Mouse (Mus musculus): ENCODE results near the gene Tmem63b. TPM values are rescaled to one million over a fixed set of nuclear protein-coding genes. Genes with fewer than 3 reads are reported as not detected.
A peak's percentile ranks its signal among the peaks of the same experiment; 100 is the strongest.

Tmem63b gene
- total RNA-seq (2014; rRNA removed), result 198 and 228 TPM in 2 replicates
- polyA plus RNA-seq (2015; fragmentation: Nextera tagmentation; extraction: Ambion mirVana), result 109 and 131 TPM in 2 replicates

GRCm38 (mm10) chr17:45686716-45687115 lies at the start of gene Tmem63b:
Gene Tmem63b (minus strand): TSS chr17:45686905.
- H3K27me3 ChIP-seq (ENCODE audit: insufficient read depth, low read length), result no peaks in the 10 kb centered on the region
- no peaks in the 10 kb centered on the region for H3K36me3 ChIP-seq (ENCODE audit: insufficient read depth)
- H3K9me3 ChIP-seq (ENCODE audit: low read length), result no peaks in the 10 kb centered on the region
- peak within 1 kb of the TSS; percentile 78 for H3K4me3 ChIP-seq (ENCODE audit: low read depth, low read length)
- H3K9ac ChIP-seq, result peak within 1 kb of the TSS; percentile 89
- TF ChIP-seq CTCF (IDR thresholded peaks at IDR 0.05; ENCODE audit: low read depth), result no peak
- peak within 1 kb of the TSS; percentile 84 for H3K27ac ChIP-seq (ENCODE audit: low read depth, low read length)
- peak within 1 kb of the TSS; percentile 83 for H3K4me2 ChIP-seq (ENCODE audit: low read depth)
- peaks cover 11% of the 10 kb centered on the region; the same call in 1 of the 2 replicates for H3K4me1 ChIP-seq (ENCODE audit: insufficient read depth)
- peak; percentile 9; the same call in 1 of the 2 replicates for ATAC-seq
- 5% methylated on average over 12 of the region's 12 CpGs for WGBS
- no peak for DNase-seq

DNA sequence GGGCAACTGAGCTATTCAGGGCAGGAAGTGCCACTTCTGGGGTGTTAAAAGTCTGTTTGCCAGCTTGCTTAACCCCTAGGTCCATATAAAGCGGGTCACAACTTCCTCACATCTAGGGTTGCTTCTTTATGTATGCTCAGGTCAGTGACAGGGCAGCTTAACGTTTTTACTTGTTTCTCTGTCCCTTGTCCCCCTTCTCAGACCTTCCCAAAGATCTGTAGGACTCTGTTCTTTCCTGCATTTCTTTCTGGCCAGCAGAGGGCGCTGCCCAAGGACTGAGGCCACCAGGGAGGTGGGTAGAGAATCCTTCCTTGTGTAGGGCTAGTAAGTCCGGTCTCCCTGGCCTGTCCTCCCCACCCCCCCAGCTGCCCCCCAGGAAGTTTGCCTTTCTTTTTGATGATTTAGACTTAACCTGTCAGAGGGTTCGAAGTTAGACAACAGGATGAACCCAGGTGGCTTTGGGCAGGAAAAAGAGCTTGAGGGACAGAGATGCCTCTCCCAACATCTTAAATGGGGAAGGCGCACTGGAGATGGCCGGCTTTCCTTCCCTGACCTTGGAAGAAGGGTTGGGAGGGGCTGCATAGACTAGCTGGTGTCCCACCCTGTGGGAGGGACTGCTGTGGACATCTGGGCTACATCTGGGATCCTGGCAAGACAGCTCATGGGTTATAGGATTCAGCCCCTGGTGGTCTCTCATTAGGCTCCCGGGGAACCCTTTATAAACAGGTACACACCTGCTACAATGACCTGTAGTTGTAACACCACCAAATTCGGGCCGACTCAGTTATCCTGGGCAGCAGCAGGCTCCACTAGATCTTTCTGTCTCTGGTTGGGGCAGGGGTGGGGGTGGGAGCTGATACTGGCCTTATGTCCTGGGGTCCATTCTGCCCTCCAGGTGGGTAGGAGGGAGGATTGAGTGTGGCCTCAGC lies 48.9 kb upstream of the Tmem63b start:
- H3K4me1 ChIP-seq (ENCODE audit: insufficient read depth), result peaks cover 28% of the 10 kb centered on the region
- 5% methylated on average over 10 of the region's 10 CpGs for WGBS
- H3K9me3 ChIP-seq (ENCODE audit: low read length), result no peaks in the 10 kb centered on the region
- DNase-seq (peak; percentile 90), ATAC-seq (peak; percentile 36)
- peak overlapping the region; percentile 78 for H3K4me2 ChIP-seq (ENCODE audit: low read depth)
- H3K9ac ChIP-seq, result peak overlapping the region; percentile 75
- H3K4me3 ChIP-seq (ENCODE audit: low read depth, low read length), result peak overlapping the region; percentile 53
- H3K27me3 ChIP-seq (ENCODE audit: insufficient read depth, low read length), result no peaks in the 10 kb centered on the region
- H3K27ac ChIP-seq (ENCODE audit: low read depth, low read length), result peak overlapping the region; percentile 87
- TF ChIP-seq CTCF (IDR thresholded peaks at IDR 0.05; ENCODE audit: low read depth), result peak; percentile 92
- no peaks in the 10 kb centered on the region for H3K36me3 ChIP-seq (ENCODE audit: insufficient read depth)

GRCm38 (mm10) chr17:45734881-45735280 lies 48.2 kb upstream of the Tmem63b start:
- DNase-seq, result no peak
- H3K27ac ChIP-seq (ENCODE audit: low read depth, low read length), result no peak overlapping the region
- H3K27me3 ChIP-seq (ENCODE audit: insufficient read depth, low read length), result no peaks in the 10 kb centered on the region
- no peaks in the 10 kb centered on the region for H3K36me3 ChIP-seq (ENCODE audit: insufficient read depth)
- 57% methylated on average over 4 of the region's 4 CpGs for WGBS
- H3K4me3 ChIP-seq (ENCODE audit: low read depth, low read length), result no peak overlapping the region
- no peak for TF ChIP-seq CTCF (IDR thresholded peaks at IDR 0.05; ENCODE audit: low read depth)
- no peak overlapping the region for H3K4me2 ChIP-seq (ENCODE audit: low read depth)
- no peak overlapping the region for H3K9ac ChIP-seq
- peaks cover 28% of the 10 kb centered on the region for H3K4me1 ChIP-seq (ENCODE audit: insufficient read depth)
- ATAC-seq, result no peak
- no peaks in the 10 kb centered on the region for H3K9me3 ChIP-seq (ENCODE audit: low read length)

DNA sequence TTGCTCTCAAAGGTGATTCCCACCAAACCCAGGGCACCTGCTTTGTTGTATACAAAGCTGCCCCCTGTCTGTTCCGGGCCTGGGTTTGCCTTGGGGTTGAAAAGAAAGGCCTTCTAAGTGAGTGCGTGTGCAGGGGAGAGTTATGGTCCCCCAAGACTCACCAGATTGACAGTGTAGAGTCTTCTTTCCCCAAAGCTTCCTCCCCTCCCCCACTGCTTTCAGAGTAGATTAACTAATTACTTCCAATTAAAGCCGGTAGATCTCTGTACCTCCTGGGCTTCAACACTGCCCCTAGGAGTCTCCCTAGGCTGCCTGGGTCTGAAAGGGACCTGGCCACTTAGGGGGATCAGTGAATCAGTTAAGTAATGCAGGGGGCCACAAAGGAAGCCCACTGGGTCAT lies 47.6 kb upstream of the Tmem63b start:
- WGBS, result 7% methylated on average over 3 of the region's 3 CpGs
- no peaks in the 10 kb centered on the region for H3K9me3 ChIP-seq (ENCODE audit: low read length)
- no peaks in the 10 kb centered on the region for H3K36me3 ChIP-seq (ENCODE audit: insufficient read depth)
- H3K4me3 ChIP-seq (ENCODE audit: low read depth, low read length), result peak overlapping the region; percentile 36
- 0 out of 2 replicates have a peak overlapping the region, but pooled peaks have one; percentile 29 for H3K27ac ChIP-seq (ENCODE audit: low read depth, low read length)
- peak overlapping the region; percentile 51 for H3K9ac ChIP-seq
- no peak for TF ChIP-seq CTCF (IDR thresholded peaks at IDR 0.05; ENCODE audit: low read depth)
- peak overlapping the region; percentile 91 for H3K4me2 ChIP-seq (ENCODE audit: low read depth)
- DNase-seq (no peak), ATAC-seq (no peak)
- no peaks in the 10 kb centered on the region for H3K27me3 ChIP-seq (ENCODE audit: insufficient read depth, low read length)
- H3K4me1 ChIP-seq (ENCODE audit: insufficient read depth), result peaks cover 28% of the 10 kb centered on the region

DNA sequence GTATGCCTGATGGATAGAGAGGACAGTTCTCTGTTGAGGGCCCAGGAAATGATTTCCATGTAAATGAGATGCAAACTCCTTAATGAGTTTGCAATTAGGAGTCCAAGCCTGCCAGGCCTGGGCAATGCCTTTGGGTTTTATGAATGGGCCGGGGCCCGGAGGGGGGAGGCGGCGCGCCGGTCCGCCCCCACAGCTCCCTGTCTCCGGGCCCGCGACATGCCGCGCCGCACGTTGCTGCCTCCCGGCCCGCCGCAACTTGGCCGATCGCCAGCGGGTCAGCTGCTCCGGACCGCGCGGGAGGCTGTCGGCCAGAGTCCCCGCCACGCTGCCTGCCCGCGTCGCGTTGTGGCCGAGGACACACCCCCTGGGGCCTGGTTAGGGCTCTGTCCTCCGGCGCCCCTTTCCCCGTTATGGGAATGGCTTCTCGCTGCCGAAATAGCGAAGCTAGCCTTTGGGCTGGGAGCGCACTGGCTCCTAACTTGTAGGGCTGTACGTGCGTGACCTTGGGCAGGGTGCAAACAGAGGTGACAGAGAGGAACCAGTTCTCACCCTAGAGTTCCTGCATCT lies 47.1 kb upstream of the Tmem63b start, which contains the start of gene 1600014C23Rik:
Gene 1600014C23Rik (minus strand): TSS at position 110 of the 567 bp plus-strand sequence.
- peaks cover 28% of the 10 kb centered on the region for H3K4me1 ChIP-seq (ENCODE audit: insufficient read depth)
- no peaks in the 10 kb centered on the region for H3K27me3 ChIP-seq (ENCODE audit: insufficient read depth, low read length)
- no peaks in the 10 kb centered on the region for H3K9me3 ChIP-seq (ENCODE audit: low read length)
- peak; percentile 79 for DNase-seq
- TF ChIP-seq CTCF (IDR thresholded peaks at IDR 0.05; ENCODE audit: low read depth), result 0 out of 2 replicates have a peak, but pooled peaks have one; percentile 3
- peak; percentile 44 for ATAC-seq
- no peaks in the 10 kb centered on the region for H3K36me3 ChIP-seq (ENCODE audit: insufficient read depth)
- peak within 1 kb of the TSS; percentile 91 for H3K4me2 ChIP-seq (ENCODE audit: low read depth)
- WGBS, result under 1% methylated on average over 41 of the region's 41 CpGs
- H3K27ac ChIP-seq (ENCODE audit: low read depth, low read length), result peak within 1 kb of the TSS; percentile 29; the same call in 1 of the 2 replicates
- peak within 1 kb of the TSS; percentile 36 for H3K4me3 ChIP-seq (ENCODE audit: low read depth, low read length)
- peak within 1 kb of the TSS; percentile 51 for H3K9ac ChIP-seq

DNA sequence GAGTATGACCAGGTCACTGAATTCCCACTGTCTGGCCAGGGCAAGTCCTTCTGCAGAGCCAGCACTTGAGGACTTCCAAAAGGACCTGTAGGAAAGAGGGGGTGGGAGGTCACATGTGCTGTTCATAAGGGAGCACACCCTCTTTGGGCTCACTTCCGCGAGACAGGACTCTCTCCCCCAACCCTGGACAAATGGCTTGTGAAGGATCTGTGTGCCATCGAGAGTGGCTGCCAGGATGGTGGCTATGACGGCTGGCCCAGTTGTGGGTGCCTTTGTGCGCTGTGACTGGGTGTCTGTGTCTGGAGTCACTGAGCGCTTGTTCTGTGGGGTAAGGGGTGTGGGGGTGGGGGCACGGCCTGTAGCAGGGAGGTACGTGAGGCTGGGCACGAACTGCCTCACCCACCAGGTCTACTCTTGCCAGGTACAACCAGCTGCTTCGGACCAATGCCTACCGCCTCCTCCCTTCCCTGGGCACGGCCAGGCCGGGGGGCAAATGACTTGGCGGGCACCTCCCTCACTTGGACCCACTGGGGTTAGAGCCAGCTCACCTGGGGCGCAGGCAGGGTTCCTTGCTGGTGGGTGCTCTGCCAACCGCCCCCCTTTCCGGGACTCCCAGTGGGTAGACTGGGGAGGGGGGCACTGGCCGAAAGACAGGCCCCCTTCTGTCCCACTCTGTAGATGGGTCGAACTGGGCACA lies 46.5 kb upstream of the Tmem63b start:
- no peaks in the 10 kb centered on the region for H3K27me3 ChIP-seq (ENCODE audit: insufficient read depth, low read length)
- no peaks in the 10 kb centered on the region for H3K9me3 ChIP-seq (ENCODE audit: low read length)
- 28% methylated on average over 17 of the region's 19 CpGs for WGBS
- DNase-seq (no peak), ATAC-seq (peak; percentile 2; the same call in 1 of the 2 replicates)
- no peaks in the 10 kb centered on the region for H3K36me3 ChIP-seq (ENCODE audit: insufficient read depth)
- no peak overlapping the region for H3K27ac ChIP-seq (ENCODE audit: low read depth, low read length)
- H3K4me3 ChIP-seq (ENCODE audit: low read depth, low read length), result peak overlapping the region; percentile 36; the same call in 1 of the 2 replicates
- no peak for TF ChIP-seq CTCF (IDR thresholded peaks at IDR 0.05; ENCODE audit: low read depth)
- H3K4me1 ChIP-seq (ENCODE audit: insufficient read depth), result peaks cover 28% of the 10 kb centered on the region
- H3K4me2 ChIP-seq (ENCODE audit: low read depth), result peak overlapping the region; percentile 91
- no peak overlapping the region for H3K9ac ChIP-seq
